Mouse (Mus musculus): Measurements from ENCODE around the gene Bpifb2.

DNA sequence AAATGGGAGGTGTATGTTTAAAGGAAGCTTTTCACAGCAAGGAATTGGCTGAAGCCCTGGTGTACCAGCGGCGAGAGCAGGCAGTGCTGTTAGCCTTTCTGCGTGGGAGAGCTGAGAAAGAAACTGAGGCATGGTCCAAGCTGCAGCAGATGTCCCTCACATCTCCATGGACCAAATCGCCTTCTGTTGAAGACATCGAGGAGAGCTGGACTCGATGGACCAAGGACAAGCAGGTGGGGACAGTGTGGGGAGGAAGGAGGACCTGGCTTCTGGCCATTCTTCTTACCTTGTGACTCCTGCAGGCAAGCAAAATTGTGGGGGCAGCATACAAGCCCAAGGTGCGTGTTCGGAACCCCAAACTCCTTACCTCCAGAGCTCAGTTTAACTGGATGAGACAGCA, 32.0 kb upstream of the Bpifb2 start:
- TF ChIP-seq POLR2A (IDR thresholded peaks at IDR 0.05; ENCODE audit: insufficient read depth, low read depth, low read length) (no peak), CTCF (IDR thresholded peaks at IDR 0.05) (no peak), EP300 (IDR thresholded peaks at IDR 0.05; ENCODE audit: insufficient read depth, low read depth, low read length) (no peak)

Data from heart, adult 2 months (tissue).